Mouse (Mus musculus): ENCODE measurements at regions not wholly inside any gene's neighbourhood (a gene's known extent, or its start where the extent isn't known, plus 50 kb on each side); places are given as distances from the start of the nearest gene placed in this dataset.

- no peak for ATAC-seq (ENCODE audit: insufficient read depth)
- TF ChIP-seq CTCF (IDR thresholded peaks at IDR 0.05; ENCODE audit: low read depth): no peak
- no peak for TF ChIP-seq EP300 (IDR thresholded peaks at IDR 0.05; ENCODE audit: low read depth)
- H3K27me3 ChIP-seq (ENCODE audit: control insufficient read depth, insufficient read depth, low read length): no peaks in the 10 kb centered on the region
- H3K9me3 ChIP-seq (ENCODE audit: control insufficient read depth, low read length): no peaks in the 10 kb centered on the region
- no peak overlapping the region for H3K9ac ChIP-seq (replicated peaks)
- H3K4me2 ChIP-seq (ENCODE audit: low read depth): no peak overlapping the region
- DNase-seq (ENCODE audit: low read depth in 3 of 3, low spot score in 3 of 3): no peak
- H3K4me1 ChIP-seq (replicated peaks; ENCODE audit: control insufficient read depth in 2 of 2, insufficient read depth in 2 of 2, low read length in 1 of 2): no peaks in the 10 kb centered on the region
- no peaks in the 10 kb centered on the region for H3K36me3 ChIP-seq (replicated peaks; ENCODE audit: control insufficient read depth, insufficient read depth, low read depth)
- no peak overlapping the region for H3K27ac ChIP-seq
- WGBS (ENCODE audit: insufficient replicate concordance): 56% methylated on average over 6 of the region's 6 CpGs
- no peak overlapping the region for H3K4me3 ChIP-seq (ENCODE audit: insufficient read depth in 1 of 2, low read depth in 2 of 2, low read length in 2 of 2)
Measured at GRCm38 (mm10) chr12:35329699-35330098, 205.1 kb downstream of the Ahr start.

- Histone ChIP-seq H3K4me3 (ENCODE audit: insufficient read depth in 1 of 2, low read depth in 2 of 2, low read length in 2 of 2) (no peak overlapping the region), H3K4me2 (ENCODE audit: low read depth) (no peak overlapping the region), H3K36me3 (replicated peaks; ENCODE audit: control insufficient read depth, insufficient read depth, low read depth) (no peaks in the 10 kb centered on the region), H3K9me3 (ENCODE audit: control insufficient read depth, low read length) (no peaks in the 10 kb centered on the region), H3K27me3 (ENCODE audit: control insufficient read depth, insufficient read depth, low read length) (no peaks in the 10 kb centered on the region), H3K4me1 (replicated peaks; ENCODE audit: control insufficient read depth in 2 of 2, insufficient read depth in 2 of 2, low read length in 1 of 2) (no peaks in the 10 kb centered on the region), H3K27ac (no peak overlapping the region), H3K9ac (replicated peaks) (no peak overlapping the region)
- no peak for ATAC-seq (ENCODE audit: insufficient read depth)
- 59% methylated on average over 4 of the region's 4 CpGs for WGBS (ENCODE audit: insufficient replicate concordance)
- no peak for DNase-seq (ENCODE audit: low read depth in 3 of 3, low spot score in 3 of 3)
- TF ChIP-seq CTCF (IDR thresholded peaks at IDR 0.05; ENCODE audit: low read depth) (no peak), EP300 (IDR thresholded peaks at IDR 0.05; ENCODE audit: low read depth) (no peak)
Measured at GRCm38 (mm10) chr12:35319571-35319970, 215.3 kb downstream of the Ahr start.

- DNase-seq (ENCODE audit: low read depth in 3 of 3, low spot score in 3 of 3): no peak
- H3K36me3 ChIP-seq (replicated peaks; ENCODE audit: control insufficient read depth, insufficient read depth, low read depth): no peaks in the 10 kb centered on the region
- 26% methylated on average over 3 of the region's 3 CpGs for WGBS (ENCODE audit: insufficient replicate concordance)
- no peaks in the 10 kb centered on the region; a peak in 1 of 4 replicates for H3K4me1 ChIP-seq (replicated peaks; ENCODE audit: control insufficient read depth in 2 of 2, insufficient read depth in 2 of 2, low read length in 1 of 2)
- H3K9me3 ChIP-seq (ENCODE audit: control insufficient read depth, low read length): no peaks in the 10 kb centered on the region
- H3K4me3 ChIP-seq (ENCODE audit: insufficient read depth in 1 of 2, low read depth in 2 of 2, low read length in 2 of 2): no peak overlapping the region
- no peak overlapping the region for H3K9ac ChIP-seq (replicated peaks)
- H3K27me3 ChIP-seq (ENCODE audit: control insufficient read depth, insufficient read depth, low read length): no peaks in the 10 kb centered on the region
- ATAC-seq (ENCODE audit: insufficient read depth): no peak
- H3K4me2 ChIP-seq (ENCODE audit: low read depth): no peak overlapping the region
- no peak for TF ChIP-seq EP300 (IDR thresholded peaks at IDR 0.05; ENCODE audit: low read depth)
- TF ChIP-seq CTCF (IDR thresholded peaks at IDR 0.05; ENCODE audit: low read depth): no peak
- H3K27ac ChIP-seq: no peak overlapping the region
Measured at GRCm38 (mm10) chr12:35317046-35317445, 217.8 kb downstream of the Ahr start.

GRCm38 (mm10) chr12:35314035-35314434 is 220.8 kb downstream of the Ahr start:
- Histone ChIP-seq H3K4me1 (replicated peaks; ENCODE audit: control insufficient read depth in 2 of 2, insufficient read depth in 2 of 2, low read length in 1 of 2) (no peaks in the 10 kb centered on the region; a peak in 1 of 4 replicates), H3K9me3 (ENCODE audit: control insufficient read depth, low read length) (no peaks in the 10 kb centered on the region), H3K4me2 (ENCODE audit: low read depth) (no peak overlapping the region), H3K27me3 (ENCODE audit: control insufficient read depth, insufficient read depth, low read length) (no peaks in the 10 kb centered on the region), H3K4me3 (ENCODE audit: insufficient read depth in 1 of 2, low read depth in 2 of 2, low read length in 2 of 2) (no peak overlapping the region), H3K36me3 (replicated peaks; ENCODE audit: control insufficient read depth, insufficient read depth, low read depth) (no peaks in the 10 kb centered on the region), H3K9ac (replicated peaks) (no peak overlapping the region), H3K27ac (no peak overlapping the region)
- WGBS (ENCODE audit: insufficient replicate concordance): 69% methylated on average over 2 of the region's 2 CpGs
- no peak for ATAC-seq (ENCODE audit: insufficient read depth)
- no peak for TF ChIP-seq CTCF (IDR thresholded peaks at IDR 0.05; ENCODE audit: low read depth)
- no peak for TF ChIP-seq EP300 (IDR thresholded peaks at IDR 0.05; ENCODE audit: low read depth)
- no peak for DNase-seq (ENCODE audit: low read depth in 3 of 3, low spot score in 3 of 3)

GRCm38 (mm10) chr12:35313191-35313925 is 221.5 kb downstream of the Ahr start:
- H3K4me3 ChIP-seq (ENCODE audit: insufficient read depth in 1 of 2, low read depth in 2 of 2, low read length in 2 of 2): no peak overlapping the region
- 49% methylated on average over 11 of the region's 11 CpGs for WGBS (ENCODE audit: insufficient replicate concordance)
- H3K4me2 ChIP-seq (ENCODE audit: low read depth): no peak overlapping the region
- H3K9me3 ChIP-seq (ENCODE audit: control insufficient read depth, low read length): no peaks in the 10 kb centered on the region
- no peak overlapping the region for H3K9ac ChIP-seq (replicated peaks)
- no peak for ATAC-seq (ENCODE audit: insufficient read depth)
- no peaks in the 10 kb centered on the region for H3K36me3 ChIP-seq (replicated peaks; ENCODE audit: control insufficient read depth, insufficient read depth, low read depth)
- no peaks in the 10 kb centered on the region for H3K27me3 ChIP-seq (ENCODE audit: control insufficient read depth, insufficient read depth, low read length)
- H3K27ac ChIP-seq: no peak overlapping the region
- no peak for DNase-seq (ENCODE audit: low read depth in 3 of 3, low spot score in 3 of 3)
- no peaks in the 10 kb centered on the region; a peak in 1 of 4 replicates for H3K4me1 ChIP-seq (replicated peaks; ENCODE audit: control insufficient read depth in 2 of 2, insufficient read depth in 2 of 2, low read length in 1 of 2)
- no peak for TF ChIP-seq EP300 (IDR thresholded peaks at IDR 0.05; ENCODE audit: low read depth)
- no peak for TF ChIP-seq CTCF (IDR thresholded peaks at IDR 0.05; ENCODE audit: low read depth)
